Mouse (Mus musculus): ENCODE measurements at regions not wholly inside any gene's neighbourhood (a gene's known extent, or its start where the extent isn't known, plus 50 kb on each side); places are given as distances from the start of the nearest gene placed in this dataset.

DNA sequence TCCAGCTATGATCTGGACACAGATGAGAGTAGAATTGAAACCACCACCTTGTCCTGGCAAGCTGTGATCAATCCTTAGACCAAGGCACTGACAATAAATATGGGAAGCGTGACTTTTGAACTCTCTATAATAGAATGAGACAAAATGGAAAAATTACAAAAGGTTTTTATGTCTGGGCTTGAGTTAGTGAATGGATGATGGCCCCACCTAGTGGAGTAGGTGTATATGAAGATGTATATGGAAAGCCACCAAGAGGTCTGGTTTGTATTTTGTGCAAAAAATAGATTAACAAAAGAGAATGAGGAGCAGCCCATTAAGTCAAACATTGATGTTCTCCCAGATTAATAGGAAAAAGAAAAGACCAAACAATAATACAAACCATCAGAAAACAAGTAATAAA, 172.5 kb downstream of the Tacr3 start:
- DNase-seq: no peak

DNA sequence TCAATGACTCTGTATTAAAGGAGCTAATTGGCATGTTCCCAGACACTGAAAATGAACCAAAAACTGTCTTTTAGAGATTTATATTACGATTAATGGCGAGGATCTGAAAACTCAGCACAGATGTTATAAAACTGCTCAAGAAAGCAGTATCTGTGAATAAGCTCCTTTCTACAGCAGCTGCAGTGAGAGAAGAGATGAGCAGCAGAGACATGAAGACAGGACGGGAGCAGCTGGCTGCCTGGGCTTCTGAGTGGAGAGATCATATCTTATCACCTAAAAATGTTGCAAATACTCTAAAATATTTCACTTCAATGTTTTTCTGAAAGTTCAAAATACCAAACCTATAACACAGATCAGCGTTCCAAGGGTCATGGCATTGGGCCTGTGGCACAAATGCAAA, 187.0 kb downstream of the Tacr3 start:
- no peak for DNase-seq

DNA sequence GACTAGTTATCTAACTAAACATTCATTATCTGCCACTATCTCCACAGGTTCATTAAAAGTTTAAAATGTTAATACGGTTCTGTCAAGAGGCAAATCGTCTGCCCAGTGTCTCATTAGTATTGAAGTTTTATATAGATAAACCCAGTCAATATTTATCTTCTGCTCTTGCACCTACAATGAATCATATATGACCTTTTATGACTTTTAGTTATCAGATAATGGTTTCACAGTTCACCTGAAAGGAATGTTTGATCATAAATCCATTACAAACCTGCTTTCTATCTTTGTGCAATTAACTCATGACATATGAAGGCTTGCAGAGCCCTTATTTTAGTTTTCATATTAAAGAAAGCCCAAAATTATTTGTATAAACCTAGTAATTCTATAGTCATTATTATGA, 188.0 kb upstream of the Cenpe start:
- no peak for DNase-seq

DNA sequence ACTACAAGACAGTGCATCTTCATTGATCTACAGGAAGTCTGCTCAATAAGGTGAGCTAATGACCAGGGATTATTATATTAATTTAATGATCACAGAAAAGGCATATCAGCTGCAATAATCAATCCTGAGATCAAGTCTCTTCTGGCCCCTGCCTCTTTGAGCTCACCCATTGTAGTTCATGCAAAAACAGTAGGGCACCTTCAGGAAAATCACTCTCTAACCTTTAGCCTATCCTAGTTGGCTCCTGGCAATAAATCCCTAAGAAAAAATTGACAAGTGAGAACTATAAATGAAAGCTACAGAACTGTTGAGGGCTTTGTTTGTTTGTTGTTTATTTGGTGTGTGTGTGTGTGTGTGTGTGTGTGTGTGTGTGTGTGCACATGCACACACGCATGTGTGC, 187.5 kb upstream of the Cenpe start:
- no peak for DNase-seq

DNA sequence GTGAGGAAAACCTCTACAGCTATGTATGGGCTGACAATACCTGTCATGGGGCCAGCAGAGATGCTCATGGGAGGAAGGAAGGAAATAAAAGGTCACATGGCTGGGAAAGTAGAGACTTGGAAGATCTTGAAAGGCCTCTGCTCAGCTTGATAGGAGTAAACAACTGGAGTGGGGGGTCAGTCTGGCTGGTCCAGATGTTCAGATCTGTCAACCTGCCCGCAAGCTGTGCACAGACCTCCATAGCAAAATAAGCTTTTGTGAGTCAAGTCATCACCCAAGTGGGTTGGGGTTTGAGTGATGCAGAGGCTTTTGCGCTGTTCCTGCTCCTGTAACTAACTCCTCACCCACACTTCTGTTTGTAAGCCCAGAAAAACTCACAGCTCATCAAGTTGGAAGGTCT, 179.9 kb upstream of the Cenpe start:
- no peak for DNase-seq

DNA sequence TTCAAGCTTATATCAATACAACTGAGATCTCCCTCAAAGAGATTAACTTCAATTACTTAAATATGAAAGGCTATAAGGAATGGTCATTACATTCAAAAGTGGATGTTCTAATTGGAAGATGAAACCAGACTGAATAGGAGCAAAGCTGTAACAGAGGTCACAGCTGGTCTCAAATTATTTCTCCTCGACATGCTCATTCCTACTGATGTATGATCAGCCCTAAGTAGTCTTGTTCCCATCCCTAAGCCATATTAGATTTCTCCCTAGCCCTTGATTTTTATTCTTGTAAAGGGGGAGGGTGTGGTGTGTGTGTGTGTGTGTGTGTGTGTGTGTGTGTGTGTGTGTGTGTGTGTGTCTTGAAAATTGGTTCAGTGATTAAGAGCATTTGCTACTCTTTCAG, 175.0 kb upstream of the Cenpe start:
- no peak for DNase-seq

DNA sequence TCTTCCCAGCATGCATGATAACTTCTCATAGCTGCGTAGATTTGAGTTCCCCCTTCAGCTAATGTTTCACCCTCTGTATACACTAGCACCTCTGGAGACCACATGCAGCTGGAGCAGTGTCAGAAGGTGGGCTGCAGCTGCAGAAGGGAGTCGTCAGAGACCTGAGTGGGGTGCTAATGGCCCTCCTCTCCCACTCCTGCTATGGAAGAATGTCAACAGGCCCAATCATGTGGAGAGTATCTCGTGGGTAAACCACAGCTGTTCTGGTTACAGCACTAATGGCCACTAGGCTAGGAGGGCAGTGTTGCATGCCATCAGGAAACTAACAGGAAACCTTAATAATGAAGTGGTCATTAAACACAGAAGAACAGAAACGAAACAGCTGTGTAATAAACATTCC, 170.1 kb upstream of the Cenpe start:
- no peak for DNase-seq

DNA sequence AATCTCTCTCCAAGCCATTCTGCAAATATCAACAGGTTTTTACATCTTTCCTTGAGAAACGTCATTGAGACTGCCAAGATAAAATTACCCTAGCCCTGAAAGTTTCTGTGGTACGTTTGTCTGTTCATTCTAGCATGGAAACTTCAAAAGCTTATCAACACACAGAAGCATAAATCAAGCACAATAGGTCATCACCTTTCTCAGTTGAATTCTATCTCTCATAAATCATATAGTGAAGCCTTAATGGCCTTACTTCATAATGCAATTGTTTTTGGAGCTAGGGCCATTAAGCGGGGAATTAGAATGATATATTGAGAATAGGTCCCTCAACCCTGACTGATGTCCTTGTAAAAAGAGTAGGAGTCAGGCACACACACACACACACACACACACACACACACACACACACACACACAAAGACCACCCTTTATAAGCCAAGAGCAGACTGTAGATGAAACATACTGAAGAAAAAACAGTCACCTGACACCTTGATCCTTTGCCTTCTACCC, 166.5 kb upstream of the Cenpe start:
- DNase-seq: no peak

DNA sequence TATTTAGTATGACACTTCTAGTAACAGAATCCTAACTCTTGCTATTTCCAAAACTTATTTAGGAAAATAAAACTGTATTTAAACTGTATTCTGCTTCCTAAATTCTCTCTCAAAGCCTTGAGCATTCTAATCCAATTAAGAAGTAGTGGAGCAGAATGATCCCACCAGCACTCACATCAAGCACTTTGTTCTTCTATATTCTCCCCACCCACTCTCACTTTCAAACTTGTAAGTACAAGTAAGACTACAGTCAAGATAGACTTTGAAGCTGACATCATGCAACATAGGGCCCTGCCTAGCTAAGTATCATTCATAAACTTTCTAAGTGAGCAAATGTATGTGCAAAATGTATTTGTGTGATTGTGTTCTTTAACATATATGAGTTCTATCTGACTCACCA, 120.8 kb upstream of the Cenpe start:
- DNase-seq: no peak

DNA sequence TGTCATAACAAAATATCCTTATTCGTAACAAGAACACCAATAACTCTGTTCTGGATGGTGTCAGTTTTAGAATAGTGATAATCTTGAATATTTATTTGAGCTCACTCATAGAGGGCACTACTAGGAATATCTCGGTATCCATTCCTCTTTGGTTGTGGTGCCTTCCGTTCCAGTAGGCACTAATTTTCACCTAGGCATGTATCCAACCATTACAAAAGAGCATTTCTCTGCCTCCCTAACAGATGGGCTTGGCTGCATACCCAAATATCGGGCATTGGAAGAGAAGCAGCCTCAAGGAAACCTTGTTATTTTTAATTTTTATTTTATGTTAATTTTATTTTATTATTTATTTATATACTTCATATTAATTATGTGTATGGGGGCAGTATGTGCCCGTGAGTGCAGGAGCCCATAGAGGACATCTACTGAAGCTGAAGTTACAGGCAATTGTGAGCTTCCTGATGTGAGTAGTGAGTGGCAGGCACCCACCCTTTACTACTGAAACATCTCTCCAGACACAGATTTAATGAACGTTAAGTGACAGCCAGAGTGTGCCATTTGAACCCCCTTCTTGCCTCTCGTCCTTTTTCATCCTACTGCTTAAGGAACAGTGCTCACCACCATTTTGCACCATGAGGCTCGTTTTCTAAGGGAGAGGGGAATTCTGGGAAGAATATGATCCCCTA, 111.3 kb upstream of the Cenpe start:
- peak; percentile 75 to 82 for DNase-seq
